Mouse (Mus musculus) liver, embryonic 14.5 days (tissue): ENCODE results near the gene Lrrc25.

ENCODE experiments used
- CTCF ChIP-seq: IDR thresholded peaks from 2 replicates; pipeline ENCODE4 v1.5.1; 2016; ENCODE audit warnings: antibody characterized with exemption, low read depth, control low read depth
- EP300 ChIP-seq: IDR thresholded peaks from 2 replicates; pipeline ENCODE4 v1.6.1; 2016; ENCODE audit warnings: antibody characterized with exemption, low read depth

DNA sequence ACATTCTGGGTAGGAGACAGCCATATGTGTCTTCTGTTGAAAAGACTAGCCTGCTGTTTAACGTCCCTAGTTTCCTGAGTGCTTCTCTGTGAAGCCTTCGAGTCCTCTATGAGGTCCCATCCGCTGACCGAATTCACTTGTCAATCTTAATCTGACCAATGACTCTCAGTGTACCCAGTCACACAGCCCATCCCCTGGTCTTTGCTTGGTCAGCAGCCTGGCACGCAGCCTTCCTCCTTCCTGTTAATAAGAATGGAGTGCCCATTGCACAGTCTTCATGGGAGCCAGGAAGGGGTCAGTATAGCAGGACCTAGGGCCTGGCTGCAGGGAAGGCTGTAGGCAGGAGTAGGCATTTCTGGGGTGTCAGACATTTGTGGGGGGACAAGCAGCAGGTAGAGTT is 1.5 kb upstream of the Lrrc25 start:
- TF ChIP-seq EP300 (no peak), CTCF (no peak)
